Mouse (Mus musculus): ENCODE measurements around the gene Btg1.

- no peak for TF ChIP-seq CTCF (IDR thresholded peaks at IDR 0.05; ENCODE audit: extremely low read depth, insufficient read depth, insufficient read length, insufficient replicate concordance)
- no peak for TF ChIP-seq POLR2A (IDR thresholded peaks at IDR 0.05; ENCODE audit: low read depth, low read length)
These were observed 42.1 kb downstream of the Btg1 start for GRCm38 (mm10) chr10:96658906-96659305.
